Comparison of ENCODE assay signal across 18 mouse cellular contexts in genomic region chr12:110399161-110399560, GRCm38 (mm10).
"Had no signal": no experiment of that assay in that cellular context is flagged by ENCODE, and none has a peak within 500 bp of the region (broad histone marks: within the 10 kb centered on the region; RNA-seq: fewer than 3 reads in every experiment).

No protein-coding gene starts in this region.

- H3K27me3 ChIP-seq: intestine, embryonic 15.5 days; limb, embryonic 13.5 days; liver, embryonic 12.5 days had no signal

- H3K4me2 ChIP-seq: heart, embryonic 11.5 days; heart, embryonic 13.5 days; heart, embryonic 15.5 days; hindbrain, embryonic 12.5 days; hindbrain, embryonic 14.5 days; intestine, embryonic 15.5 days; limb, embryonic 13.5 days; limb, embryonic 15.5 days; liver, embryonic 12.5 days had no signal

- H3K9me3 ChIP-seq: heart, embryonic 13.5 days; heart, embryonic 15.5 days; hindbrain, embryonic 12.5 days; intestine, embryonic 15.5 days; limb, embryonic 15.5 days; liver, embryonic 12.5 days had no signal

- DNase-seq: gastrocnemius, postnatal 10 days; gastrocnemius, postnatal 25 days; heart, adult 2 months; kidney, adult 18-20 months; kidney, postnatal 14 days; left cerebral cortex, postnatal 4 days had no signal

- H3K36me3 ChIP-seq: heart, embryonic 13.5 days; heart, embryonic 15.5 days; hindbrain, embryonic 10.5 days; hindbrain, embryonic 12.5 days; intestine, embryonic 15.5 days; limb, embryonic 13.5 days; limb, embryonic 15.5 days; liver, embryonic 12.5 days had no signal

- H3K27ac ChIP-seq: heart, adult 2 months; heart, embryonic 13.5 days; heart, embryonic 15.5 days; hindbrain, embryonic 10.5 days; hindbrain, embryonic 12.5 days; hindbrain, embryonic 14.5 days; intestine, embryonic 15.5 days; kidney, postnatal 0 days; limb, embryonic 13.5 days; limb, embryonic 15.5 days; liver, embryonic 12.5 days had no signal

- H3K4me3 ChIP-seq: heart, adult 2 months; heart, embryonic 13.5 days; heart, embryonic 15.5 days; hindbrain, embryonic 10.5 days; hindbrain, embryonic 12.5 days; intestine, embryonic 15.5 days; limb, embryonic 13.5 days; limb, embryonic 15.5 days; liver, embryonic 12.5 days had no signal

- H3K9ac ChIP-seq: heart, embryonic 13.5 days; heart, embryonic 15.5 days; hindbrain, embryonic 12.5 days; hindbrain, embryonic 14.5 days; intestine, embryonic 15.5 days; limb, embryonic 13.5 days; limb, embryonic 15.5 days; liver, embryonic 12.5 days had no signal

- H3K4me1 ChIP-seq: heart, embryonic 13.5 days; heart, embryonic 15.5 days; intestine, embryonic 15.5 days; limb, embryonic 13.5 days; limb, embryonic 15.5 days; liver, embryonic 12.5 days had no signal

- ATAC-seq: intestine, embryonic 15.5 days; intestine, postnatal 0 days; liver, embryonic 12.5 days had no signal
